ENCODE assay signal across 20 mouse cellular contexts in the genomic region with DNA sequence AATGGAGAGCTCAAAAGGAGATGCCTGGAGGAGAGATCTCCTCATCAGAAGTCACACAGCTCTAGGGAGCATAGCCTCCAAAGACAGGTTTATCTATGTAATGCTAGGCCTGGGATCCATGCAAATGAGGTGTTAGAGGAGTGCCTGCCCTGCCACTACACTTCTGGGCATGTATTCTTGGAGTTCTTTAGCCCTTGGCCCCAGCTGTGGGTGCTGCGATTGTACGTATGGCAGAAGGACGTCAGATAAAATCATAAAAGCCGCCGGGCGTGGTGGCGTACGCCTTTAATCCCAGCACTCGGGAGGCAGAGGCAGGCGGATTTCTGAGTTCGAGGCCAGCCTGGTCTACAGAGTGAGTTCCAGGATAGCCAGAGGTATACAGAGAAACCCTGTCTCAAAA. TPM values are rescaled to one million over a fixed set of nuclear protein-coding genes. Genes with fewer than 3 reads are reported as not detected.
DNase-seq lines count a peak whose midpoint lies in the region; ATAC-seq and TF ChIP-seq lines count a peak whose summit lies in the region.
"Had no signal": no experiment of that assay in that cellular context is flagged by ENCODE, and none has a peak within 500 bp of the region (broad histone marks: within the 10 kb centered on the region; RNA-seq: fewer than 3 reads in every experiment).

No protein-coding gene starts in this region.

- H3K36me3 ChIP-seq in kidney, adult 2 months (ENCODE audit: control insufficient read depth, insufficient read depth, low read length) = no peaks in the 10 kb centered on the region
- no peaks in the 10 kb centered on the region for H3K36me3 ChIP-seq in kidney, embryonic 15.5 days
- no peaks in the 10 kb centered on the region for H3K36me3 ChIP-seq in testis, adult 2 months (ENCODE audit: control insufficient read depth, insufficient read depth, low read length)
- H3K36me3 ChIP-seq: embryonic facial prominence, embryonic 13.5 days; forebrain, embryonic 12.5 days; heart, embryonic 15.5 days; hindbrain, embryonic 10.5 days; intestine, embryonic 15.5 days had no signal

- H3K4me3 ChIP-seq in kidney, adult 2 months (ENCODE audit: insufficient read depth, low read depth, low read length) = no peak overlapping the region
- H3K4me3 ChIP-seq in kidney, embryonic 15.5 days (replicated peaks) = no peak overlapping the region
- no peak overlapping the region for H3K4me3 ChIP-seq in testis, adult 2 months (ENCODE audit: control insufficient read depth, low read depth, low read length)
- H3K4me3 ChIP-seq: embryonic facial prominence, embryonic 13.5 days; forebrain, embryonic 12.5 days; heart, embryonic 15.5 days; hindbrain, embryonic 10.5 days; intestine, embryonic 15.5 days had no signal

- 91% methylated on average over 11 of the region's 11 CpGs for WGBS in kidney, adult 2 months
- WGBS in kidney, embryonic 15.5 days = 87% methylated on average over 11 of the region's 11 CpGs

- no peaks in the 10 kb centered on the region for H3K27me3 ChIP-seq in kidney, adult 2 months (replicated peaks; ENCODE audit: control insufficient read depth, insufficient read depth, low read length)
- no peaks in the 10 kb centered on the region for H3K27me3 ChIP-seq in kidney, embryonic 15.5 days
- H3K27me3 ChIP-seq in testis, adult 2 months (ENCODE audit: control insufficient read depth, insufficient read depth, low read length) = no peaks in the 10 kb centered on the region
- H3K27me3 ChIP-seq: embryonic facial prominence, embryonic 13.5 days; forebrain, embryonic 12.5 days; heart, embryonic 15.5 days; intestine, embryonic 15.5 days; Patski had no signal

- no peak for ATAC-seq in kidney, embryonic 15.5 days (replicated peaks; ENCODE audit: low FRiP score)
- ATAC-seq: activated CD4-positive, CD25-positive, alpha-beta regulatory T cell, adult 4 months; forebrain, embryonic 16.5 days; intestine, embryonic 15.5 days; Patski had no signal

- H3K4me2 ChIP-seq in kidney, embryonic 15.5 days = no peak overlapping the region
- H3K4me2 ChIP-seq: embryonic facial prominence, embryonic 13.5 days; forebrain, embryonic 12.5 days; heart, embryonic 11.5 days; heart, embryonic 15.5 days; hindbrain, embryonic 14.5 days; intestine, embryonic 15.5 days had no signal

- DNase-seq in cerebellum, adult 11-12 months = peak; percentile 65
- DNase-seq in cerebellum, postnatal 4 days (ENCODE audit: low spot score in 2 of 2) = no peak
- no peak for DNase-seq in kidney, adult 2 months
- DNase-seq in testis, postnatal 10 days (ENCODE audit: low spot score) = no peak
- DNase-seq in adrenal gland, postnatal 25 days = no peak
- DNase-seq in thymus, postnatal 0 days (ENCODE audit: low spot score) = no peak
- DNase-seq: gastrocnemius, postnatal 10 days; heart, postnatal 14 days had no signal

- no peak for TF ChIP-seq POLR2A in kidney, adult 2 months (IDR thresholded peaks at IDR 0.05; ENCODE audit: low read depth, low read length)
- TF ChIP-seq POLR2A in testis, adult 2 months (IDR thresholded peaks at IDR 0.05; ENCODE audit: control insufficient read depth, low read depth, low read length) = no peak

- H3K4me1 ChIP-seq in kidney, adult 2 months (ENCODE audit: control insufficient read depth, insufficient read depth, low read length) = peaks cover 37% of the 10 kb centered on the region
- H3K4me1 ChIP-seq in kidney, embryonic 15.5 days = peaks cover 16% of the 10 kb centered on the region; the same call in 1 of the 2 replicates
- H3K4me1 ChIP-seq in testis, adult 2 months (ENCODE audit: control insufficient read depth, insufficient read depth, low read length) = peaks cover 12% of the 10 kb centered on the region
- H3K4me1 ChIP-seq: embryonic facial prominence, embryonic 13.5 days; forebrain, embryonic 12.5 days had no signal

- 0 out of 2 replicates have a peak overlapping the region, but pooled peaks have one; percentile 37 for H3K27ac ChIP-seq in kidney, adult 2 months (ENCODE audit: insufficient read depth, low read depth, low read length)
- H3K27ac ChIP-seq in kidney, embryonic 15.5 days = no peak overlapping the region
- peak overlapping the region; percentile 24 for H3K27ac ChIP-seq in testis, adult 2 months (ENCODE audit: control insufficient read depth, insufficient read depth, low read depth, low read length)
- H3K27ac ChIP-seq: embryonic facial prominence, embryonic 13.5 days; forebrain, embryonic 12.5 days; heart, embryonic 15.5 days; hindbrain, embryonic 10.5 days; hindbrain, embryonic 14.5 days; intestine, embryonic 15.5 days had no signal

- H3K9me3 ChIP-seq in kidney, embryonic 15.5 days (replicated peaks) = no peaks in the 10 kb centered on the region
- H3K9me3 ChIP-seq: embryonic facial prominence, embryonic 13.5 days; forebrain, embryonic 12.5 days; heart, embryonic 15.5 days; hindbrain, embryonic 10.5 days; intestine, embryonic 15.5 days had no signal

- no peak overlapping the region for H3K9ac ChIP-seq in kidney, embryonic 15.5 days
- H3K9ac ChIP-seq: embryonic facial prominence, embryonic 13.5 days; forebrain, embryonic 12.5 days; heart, embryonic 15.5 days; hindbrain, embryonic 14.5 days; intestine, embryonic 15.5 days had no signal

- no peak for TF ChIP-seq CTCF in kidney, adult 2 months (conservative IDR thresholded peaks at IDR 0.05; ENCODE audit: insufficient read depth, insufficient read length, low read depth, low read length)
- no peak for TF ChIP-seq CTCF in testis, adult 2 months (IDR thresholded peaks at IDR 0.05; ENCODE audit: control insufficient read depth, insufficient read depth, insufficient replicate concordance, low read depth, low read length)

RNA-seq across cellular contexts. Expression of a gene that starts 6.2 kb away (rescaled TPM):
- 65.0 and 72.0 TPM in 2 replicates for polyA plus RNA-seq in kidney, adult 2 months (2012; rRNA removed)
- 58.8 and 63.1 TPM in 2 replicates for polyA plus RNA-seq in kidney, embryonic 15.5 days (2015; fragmentation: Nextera tagmentation; extraction: Ambion mirVana)
- polyA plus RNA-seq in testis, adult 2 months (2012; rRNA removed) = 85.7 and 90.2 TPM in 2 replicates
- total RNA-seq in adrenal gland, postnatal 25 days (2021) = 72.2 and 82.8 TPM in 2 replicates
- 17.8 and 26.2 TPM in 2 replicates for polyA plus RNA-seq in thymus, postnatal 0 days (2015; fragmentation: Nextera tagmentation; extraction: Ambion mirVana)
